Mouse (Mus musculus): ENCODE measurements at regions not wholly inside any gene's neighbourhood (a gene's known extent, or its start where the extent isn't known, plus 50 kb on each side); places are given as distances from the start of the nearest gene placed in this dataset.

GRCm38 (mm10) chr6:101518904-101519701 lies 141.4 kb upstream of the Pdzrn3 start:
- TF ChIP-seq POLR2A (IDR thresholded peaks at IDR 0.05; ENCODE audit: extremely low read depth, insufficient read depth, low read length): no peak
- TF ChIP-seq CTCF (IDR thresholded peaks at IDR 0.05; ENCODE audit: extremely low read depth, insufficient read depth, low read length): no peak

All from cortical plate, adult 2 months (tissue).